Mouse (Mus musculus): Measurements from ENCODE around the gene Tbc1d15. TPM values are rescaled to one million over a fixed set of nuclear protein-coding genes. Genes with fewer than 3 reads are reported as not detected.

Gene Tbc1d15
- polyA plus RNA-seq (2012; ENCODE audit: low replicate concordance): 3.4 and 4.8 TPM in 2 replicates

GRCm38 (mm10) chr10:115251088-115251934, at the start of gene Tbc1d15:
Tbc1d15 (minus strand) TSS chr10:115251467.

GRCm38 (mm10) chr10:115184697-115185096, 66.6 kb downstream of the Tbc1d15 start, which contains the start of gene Tph2:
Tph2 (minus strand) TSS chr10:115185022.

Other genes with a start within 250 kb of the Tbc1d15 start
- gene Tph2, start 66.4 kb downstream of the Tbc1d15 start, polyA plus RNA-seq (2012; ENCODE audit: low replicate concordance): not detected in 2 replicates
- gene Rab21, start 64.1 kb upstream of the Tbc1d15 start, polyA plus RNA-seq (2012; ENCODE audit: low replicate concordance): 46.4 and 107 TPM in 2 replicates
- 2.5 and 7.8 TPM in 2 replicates for gene Tmem19, start 111.0 kb upstream of the Tbc1d15 start, polyA plus RNA-seq (2012; ENCODE audit: low replicate concordance)
- gene Thap2, start 133.0 kb upstream of the Tbc1d15 start, polyA plus RNA-seq (2012; ENCODE audit: low replicate concordance): 8.6 and 15.8 TPM in 2 replicates
- gene Zfc3h1, start 133.5 kb upstream of the Tbc1d15 start, polyA plus RNA-seq (2012; ENCODE audit: low replicate concordance): 11.0 and 19.8 TPM in 2 replicates